Mouse (Mus musculus): Measurements from ENCODE around the gene Olfr2.

GRCm38 (mm10) chr7:106985236-106985635 lies 20.6 kb downstream of the Olfr2 start:
- TF ChIP-seq CHD1 (IDR thresholded peaks at IDR 0.05; ENCODE audit: low read depth, low read length) (no peak), MAFK (IDR thresholded peaks at IDR 0.05; ENCODE audit: borderline replicate concordance, low read depth, low read length) (no peak), RAD21 (IDR thresholded peaks at IDR 0.05; ENCODE audit: low read depth, low read length) (no peak), POLR2A (IDR thresholded peaks at IDR 0.05; ENCODE audit: control insufficient read depth in 1 of 2, insufficient read depth in 1 of 2, low read depth in 1 of 2, low read length in 2 of 2, poor library complexity in 1 of 2) (no peak), ELF1 (IDR thresholded peaks at IDR 0.05; ENCODE audit: low read depth, low read length) (no peak), MEF2A (IDR thresholded peaks at IDR 0.05; ENCODE audit: extremely low read depth, insufficient replicate concordance, low read depth, low read length, poor library complexity, severe bottlenecking) (no peak), CTCF (IDR thresholded peaks at IDR 0.05 in 2 of 3, conservative IDR thresholded peaks at IDR 0.05 in 1 of 3; ENCODE audit: control insufficient read depth in 1 of 3, insufficient read depth in 1 of 3, low read depth in 2 of 3, low read length in 3 of 3, poor library complexity in 1 of 3, severe bottlenecking in 1 of 3) (no peak), EP300 (IDR thresholded peaks at IDR 0.05; ENCODE audit: low read depth in 1 of 2, low read length in 2 of 2) (no peak), MAZ (IDR thresholded peaks at IDR 0.05; ENCODE audit: low read depth, low read length) (no peak), ETS1 (IDR thresholded peaks at IDR 0.05; ENCODE audit: low read depth, low read length) (no peak), NRF1 (IDR thresholded peaks at IDR 0.05; ENCODE audit: insufficient read depth, low read depth, low read length, poor library complexity, severe bottlenecking) (no peak), MAX (IDR thresholded peaks at IDR 0.05; ENCODE audit: low read length) (no peak)

Data from MEL (cell line).